Mouse (Mus musculus) layer of hippocampus, adult 9-10 months (tissue): Measurements from ENCODE around the gene Meox1.
A peak's percentile ranks its signal among the peaks of the same experiment; 100 is the strongest.

Source experiments
- DNase-seq: peaks from one replicate; pipeline ENCODE4 v3.0.0; 2022; ENCODE audit warnings: low spot score

The Meox1 gene

GRCm38 (mm10) chr11:101894204-101894603, at the start of gene Meox1:
TSS of gene Meox1 (minus strand) at chr11:101894374.
- no peak for DNase-seq

- DNase-seq, result no peak
These were observed 48.9 kb upstream of the Meox1 start for GRCm38 (mm10) chr11:101943055-101943454.

- no peak for DNase-seq
These were observed 42.9 kb upstream of the Meox1 start for GRCm38 (mm10) chr11:101937108-101937507.

- no peak for DNase-seq
These were observed 42.2 kb upstream of the Meox1 start for GRCm38 (mm10) chr11:101936421-101936820.

- DNase-seq, result no peak
These were observed 41.6 kb upstream of the Meox1 start for GRCm38 (mm10) chr11:101935743-101936142.

GRCm38 (mm10) chr11:101931978-101932377, 37.8 kb upstream of the Meox1 start:
- DNase-seq, result no peak

- no peak for DNase-seq
These were observed 34.0 kb upstream of the Meox1 start for GRCm38 (mm10) chr11:101928030-101928762.

GRCm38 (mm10) chr11:101926951-101927589, 32.9 kb upstream of the Meox1 start:
- DNase-seq, result no peak

- DNase-seq, result no peak
These were observed 31.5 kb upstream of the Meox1 start for GRCm38 (mm10) chr11:101925636-101926035.

GRCm38 (mm10) chr11:101924441-101924976, 30.3 kb upstream of the Meox1 start:
- no peak for DNase-seq

- DNase-seq, result no peak
These were observed 29.8 kb upstream of the Meox1 start for GRCm38 (mm10) chr11:101923988-101924387.

- no peak for DNase-seq
These were observed 27.3 kb upstream of the Meox1 start for GRCm38 (mm10) chr11:101921361-101921952.

GRCm38 (mm10) chr11:101919660-101920059, 25.5 kb upstream of the Meox1 start:
- DNase-seq, result peak; percentile 87

GRCm38 (mm10) chr11:101918609-101919008, 24.4 kb upstream of the Meox1 start:
- no peak for DNase-seq

GRCm38 (mm10) chr11:101916772-101917171, 22.6 kb upstream of the Meox1 start:
- DNase-seq, result no peak

- no peak for DNase-seq
These were observed 19.4 kb upstream of the Meox1 start for GRCm38 (mm10) chr11:101913591-101913990.

GRCm38 (mm10) chr11:101911855-101912579, 17.8 kb upstream of the Meox1 start:
- no peak for DNase-seq

GRCm38 (mm10) chr11:101910230-101910946, 16.2 kb upstream of the Meox1 start:
- DNase-seq, result peak; percentile 73

GRCm38 (mm10) chr11:101908777-101909176, 14.6 kb upstream of the Meox1 start:
- no peak for DNase-seq

GRCm38 (mm10) chr11:101905115-101905514, 10.9 kb upstream of the Meox1 start:
- DNase-seq, result peak; percentile 38

GRCm38 (mm10) chr11:101901309-101901708, 7.1 kb upstream of the Meox1 start:
- no peak for DNase-seq

- no peak for DNase-seq
These were observed 4.2 kb upstream of the Meox1 start for GRCm38 (mm10) chr11:101898328-101898727.
